Mouse (Mus musculus) brain, embryonic 14.5 days (tissue): ENCODE data around the gene Tnrc6c.

Source experiments
- CTCF ChIP-seq: fragments of 200-500 bp; IDR thresholded peaks from 2 replicates; pipeline ENCODE4 v1.5.1; 2012; ENCODE audit warnings: inconsistent platforms, mild to moderate bottlenecking, moderate library complexity, borderline replicate concordance; ENCODE audit not compliant: insufficient read depth, insufficient read length; ENCODE audit errors: extremely low read depth
- POLR2A ChIP-seq: fragments of 200-500 bp; IDR thresholded peaks from 2 replicates; pipeline ENCODE4 v1.6.1; 2012; ENCODE audit warnings: mild to moderate bottlenecking, inconsistent platforms, borderline replicate concordance; ENCODE audit not compliant: poor library complexity, insufficient read depth, insufficient read length, severe bottlenecking; ENCODE audit errors: extremely low read depth

DNA sequence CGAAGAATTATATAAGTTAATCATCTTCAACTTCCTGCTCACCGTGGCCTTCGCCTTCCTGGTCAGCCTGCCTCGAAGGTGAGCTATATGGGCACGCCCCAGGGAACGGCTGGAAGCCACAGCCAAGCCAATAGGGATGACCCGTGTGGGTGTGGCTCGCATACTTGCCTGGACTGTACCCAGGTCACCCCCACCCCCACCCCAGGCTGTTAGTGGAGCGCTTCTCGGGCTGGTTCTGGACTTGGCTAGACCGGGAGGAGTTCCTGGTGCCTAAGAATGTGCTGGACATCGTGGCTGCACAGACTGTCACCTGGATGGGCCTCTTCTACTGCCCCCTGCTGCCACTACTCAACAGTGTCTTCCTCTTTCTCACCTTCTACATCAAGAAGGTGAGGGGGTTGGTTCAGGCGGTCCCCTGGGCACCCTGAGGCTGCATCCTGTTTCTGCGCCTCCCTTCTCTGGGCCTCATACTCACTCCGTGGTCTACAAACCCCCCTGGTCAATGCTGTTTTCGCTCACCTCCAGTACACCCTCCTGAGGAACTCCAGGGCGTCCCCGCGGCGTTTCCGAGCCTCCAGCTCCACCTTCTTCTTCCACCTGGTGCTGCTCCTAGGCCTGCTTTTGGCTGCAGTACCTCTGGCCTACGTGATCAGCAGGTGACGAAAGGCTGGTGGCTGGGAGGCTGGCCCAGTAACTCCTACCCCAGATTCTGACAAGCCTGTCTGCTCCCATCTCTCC lies 136.8 kb downstream of the Tnrc6c start:
- TF ChIP-seq POLR2A = no peak
- TF ChIP-seq CTCF = 0 out of 2 replicates have a peak, but pooled peaks have one; percentile 0
